Mouse (Mus musculus) forebrain, embryonic 14.5 days (tissue): ENCODE data around the gene Chsy1. TPM values are rescaled to one million over a fixed set of nuclear protein-coding genes. Genes with fewer than 3 reads are reported as not detected.

Source experiments
- ATAC-seq: fragments of 200-750 bp; cut with Nextera tagmentation; 2 replicates; pipeline ENCODE4 v1.8.0; 2017; ENCODE audit warnings: mild to moderate bottlenecking, moderate library complexity
- DNase-seq: peaks from one replicate; pipeline ENCODE4 v3.0.0-alpha.2; 2015; ENCODE audit warnings: low spot score
- H3K27ac ChIP-seq: fragments of 300-500 bp; sonication (generic); 2 replicates; pipeline ENCODE4 v1.5.1; 2014; ENCODE audit warnings: low read depth, mild to moderate bottlenecking, control low read depth, low read length, moderate library complexity
- H3K27me3 ChIP-seq: fragments of 300-500 bp; sonication (generic); replicated peaks from 2 replicates; pipeline ENCODE4 v1.6.1; 2014; ENCODE audit warnings: low read length, control low read depth, mixed read lengths; ENCODE audit not compliant: control insufficient read depth, insufficient read depth
- H3K36me3 ChIP-seq: fragments of 300-500 bp; sonication (generic); 2 replicates; pipeline ENCODE4 v1.6.1; 2014; ENCODE audit warnings: low read length, control low read depth; ENCODE audit not compliant: control insufficient read depth, insufficient read depth
- H3K4me1 ChIP-seq: fragments of 300-500 bp; sonication (generic); 2 replicates; pipeline ENCODE4 v1.6.1; 2014; ENCODE audit warnings: antibody characterized with exemption, low read length, control low read depth; ENCODE audit not compliant: control insufficient read depth, insufficient read depth
- H3K4me2 ChIP-seq: fragments of 300-500 bp; sonication (generic); 2 replicates; pipeline ENCODE4 v1.6.1; 2014; ENCODE audit warnings: mild to moderate bottlenecking, control low read depth, low read length
- H3K4me3 ChIP-seq: fragments of 300-500 bp; sonication (generic); 2 replicates; pipeline ENCODE4 v1.5.1; 2014; ENCODE audit warnings: low read depth, low read length, control low read depth
- H3K9ac ChIP-seq: fragments of 300-500 bp; sonication (generic); 2 replicates; pipeline ENCODE4 v1.6.1; 2014; ENCODE audit warnings: mild to moderate bottlenecking, low read length, control low read depth, moderate library complexity
- H3K9me3 ChIP-seq: fragments of 300-500 bp; sonication (generic); replicated peaks from 2 replicates; pipeline ENCODE4 v1.6.1; 2016; ENCODE audit warnings: low read length, control low read depth, mixed read lengths; ENCODE audit not compliant: control insufficient read depth
- WGBS: fragments of 180-500 bp; shearing (Covaris S2); extraction: QIAGEN DNeasy Blood & Tissue Kit; methylation state at CpG from one replicate; pipeline ENCODE4 v1.1.7; 2014; 5-methylcytosine and 5-hydroxymethylcytosine counted together
- polyA plus RNA-seq: library from polyadenylated mRNA; unstranded; fragments of >200 nt; fragmentation: Nextera tagmentation; extraction: Ambion mirVana; gene quantifications from 2 replicates; pipeline ENCODE4 v1.2.1, GENCODE M21; 2014

Gene Chsy1
- polyA plus RNA-seq, 1 experiment from 2014 or later, result 17.8 TPM

DNA sequence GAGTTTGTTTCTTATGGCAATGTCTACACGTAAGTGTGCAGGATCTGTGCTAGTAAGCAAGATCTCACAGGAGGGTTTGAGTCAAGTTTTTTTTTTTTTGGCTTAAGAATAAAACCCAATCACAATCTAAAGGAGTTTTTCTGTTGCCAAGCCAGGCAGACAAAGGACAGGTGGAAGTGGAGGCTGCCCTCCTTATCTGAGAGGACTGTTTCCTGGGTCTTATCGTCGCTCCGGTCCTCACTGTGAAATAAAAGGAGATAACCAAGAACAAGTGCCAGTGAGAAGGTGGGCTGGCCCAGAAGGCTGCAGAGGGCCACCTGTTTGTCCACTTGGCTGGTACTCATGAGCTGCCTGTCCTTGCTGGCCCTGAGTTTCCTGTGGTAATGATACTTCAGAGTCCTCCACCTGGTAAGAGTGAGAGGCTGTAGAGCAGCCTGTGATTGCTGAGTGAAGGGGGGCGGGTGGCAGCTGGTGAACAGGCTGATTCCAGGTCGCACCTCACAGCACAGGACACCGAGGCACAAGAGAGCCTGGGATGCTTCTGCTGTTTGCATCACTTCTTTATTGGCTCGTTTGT lies 7.7 kb downstream of the Chsy1 start:
- 79% methylated on average over 8 of the region's 8 CpGs for WGBS
- ATAC-seq (no peak), DNase-seq (no peak)
- H3K4me1 ChIP-seq, result peaks cover 24% of the 10 kb centered on the region
- no peaks in the 10 kb centered on the region for H3K9me3 ChIP-seq
- H3K27ac ChIP-seq, result no peak overlapping the region
- H3K9ac ChIP-seq, result no peak overlapping the region
- H3K36me3 ChIP-seq, result no peaks in the 10 kb centered on the region
- no peak overlapping the region for H3K4me3 ChIP-seq
- H3K4me2 ChIP-seq, result no peak overlapping the region
- no peaks in the 10 kb centered on the region for H3K27me3 ChIP-seq

DNA sequence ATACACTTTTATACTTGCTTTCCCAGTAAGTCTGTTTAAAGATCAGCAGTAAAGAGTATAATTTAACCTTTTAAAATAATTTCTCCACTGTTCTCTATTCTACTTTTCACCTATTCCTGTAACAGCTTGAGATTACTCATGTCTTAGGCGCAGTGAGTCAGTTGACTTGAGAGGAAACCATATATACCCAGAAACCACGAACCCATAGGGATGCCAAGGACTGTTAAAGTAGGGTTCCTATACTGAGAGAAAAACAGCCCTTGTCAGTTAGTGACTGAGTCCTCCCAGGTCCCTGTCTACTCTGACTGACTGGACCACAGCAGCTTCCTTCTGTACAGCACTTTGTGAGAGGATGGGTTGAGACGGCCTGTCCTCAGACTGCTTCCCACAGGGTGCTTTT lies 8.7 kb downstream of the Chsy1 start:
- ATAC-seq (no peak), DNase-seq (no peak)
- 87% methylated on average over 3 of the region's 3 CpGs for WGBS
- H3K4me2 ChIP-seq, result no peak overlapping the region
- H3K36me3 ChIP-seq, result no peaks in the 10 kb centered on the region
- no peak overlapping the region for H3K4me3 ChIP-seq
- H3K4me1 ChIP-seq, result peaks cover 24% of the 10 kb centered on the region
- no peaks in the 10 kb centered on the region for H3K27me3 ChIP-seq
- H3K9ac ChIP-seq, result no peak overlapping the region
- H3K27ac ChIP-seq, result no peak overlapping the region
- no peaks in the 10 kb centered on the region for H3K9me3 ChIP-seq

DNA sequence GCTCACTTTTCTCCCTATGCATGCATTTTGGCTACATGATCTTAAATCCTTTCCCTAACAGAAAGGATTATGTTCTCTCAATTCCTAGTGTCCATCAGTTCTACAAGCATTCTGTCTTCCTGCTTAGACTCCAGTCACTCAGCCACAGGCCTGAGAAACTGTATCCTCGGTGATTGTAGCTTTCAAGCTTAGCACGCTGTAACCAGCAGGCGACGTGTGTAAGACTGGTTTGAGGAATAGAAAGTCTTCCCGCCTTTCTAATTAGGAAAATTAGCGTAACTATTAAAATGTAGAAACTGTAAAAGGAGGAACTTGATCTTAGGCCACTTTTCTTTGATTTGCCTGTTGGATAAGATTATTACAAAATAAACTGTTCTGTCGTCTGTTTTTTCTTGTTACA lies 9.5 kb downstream of the Chsy1 start:
- Histone ChIP-seq H3K27me3 (no peaks in the 10 kb centered on the region), H3K9me3 (no peaks in the 10 kb centered on the region), H3K4me3 (no peak overlapping the region), H3K9ac (no peak overlapping the region), H3K4me1 (peaks cover 21% of the 10 kb centered on the region), H3K4me2 (no peak overlapping the region), H3K27ac (no peak overlapping the region), H3K36me3 (no peaks in the 10 kb centered on the region)
- DNase-seq, result no peak
- 61% methylated on average over 7 of the region's 7 CpGs for WGBS
- ATAC-seq, result no peak

DNA sequence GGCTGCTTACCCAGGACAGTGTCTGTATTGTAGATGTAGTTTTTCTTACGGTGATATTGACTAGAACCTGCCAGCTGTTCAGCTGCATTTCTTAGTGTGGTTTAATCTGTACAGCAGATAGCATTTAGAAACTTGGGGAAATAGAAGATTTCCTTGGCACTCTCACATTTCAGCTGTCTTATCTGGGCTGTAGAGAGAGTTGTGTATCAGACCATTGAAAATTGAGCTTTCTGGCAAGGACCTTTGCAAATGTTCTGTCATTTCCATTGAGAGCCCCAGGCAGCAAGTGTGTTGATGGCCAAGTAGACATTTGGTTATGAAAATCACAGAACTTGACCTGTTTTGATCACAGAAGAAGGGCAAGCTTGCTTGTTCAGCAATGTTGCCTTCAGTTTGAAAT lies 10.8 kb downstream of the Chsy1 start:
- no peak for ATAC-seq
- H3K4me1 ChIP-seq, result peaks cover 19% of the 10 kb centered on the region
- no peak overlapping the region for H3K27ac ChIP-seq
- no peak overlapping the region for H3K9ac ChIP-seq
- no peak for DNase-seq
- H3K4me3 ChIP-seq, result no peak overlapping the region
- H3K4me2 ChIP-seq, result no peak overlapping the region
- no peaks in the 10 kb centered on the region for H3K27me3 ChIP-seq
- H3K9me3 ChIP-seq, result no peaks in the 10 kb centered on the region
- WGBS, result 73% methylated on average over 1 of the region's 1 CpGs
- peaks cover under 1% of the 10 kb centered on the region; the same call in 1 of the 2 replicates for H3K36me3 ChIP-seq

DNA sequence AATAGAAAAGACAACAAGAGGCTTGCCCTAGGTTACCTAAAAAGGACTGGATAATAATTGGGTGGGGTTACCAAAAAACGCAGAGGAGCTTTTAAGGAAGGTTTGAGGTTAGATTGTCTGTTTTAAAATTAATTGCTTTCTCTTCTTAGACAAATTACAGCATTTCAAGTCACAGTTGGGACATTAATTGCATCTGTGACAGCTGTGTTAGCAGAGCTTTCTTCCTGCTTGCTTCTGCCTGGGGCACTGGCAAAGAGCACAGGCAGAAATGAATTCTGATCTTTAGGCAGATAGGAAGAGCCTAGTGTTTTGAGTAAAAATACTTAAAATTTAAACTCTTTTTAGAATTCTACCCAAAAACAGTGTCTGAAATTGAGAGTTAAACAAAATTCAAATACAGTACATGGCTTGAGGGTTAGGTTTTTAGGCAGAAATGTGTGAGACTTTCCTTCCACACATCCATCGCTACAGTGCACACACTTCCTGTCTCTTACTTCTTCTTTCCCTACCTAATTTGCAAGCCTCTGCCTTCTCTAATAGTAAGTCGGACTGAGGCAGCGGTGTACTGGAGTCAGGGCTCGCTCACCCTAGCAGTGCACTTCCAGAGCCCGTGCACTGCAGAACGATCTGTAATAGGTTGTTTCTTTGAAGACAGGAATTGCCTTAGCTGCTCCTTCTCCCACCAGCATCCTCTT lies 11.5 kb downstream of the Chsy1 start:
- DNase-seq, result peak; percentile 53
- Histone ChIP-seq H3K9me3 (no peaks in the 10 kb centered on the region), H3K27me3 (no peaks in the 10 kb centered on the region), H3K4me2 (no peak overlapping the region), H3K36me3 (peaks cover 8% of the 10 kb centered on the region), H3K9ac (no peak overlapping the region), H3K27ac (0 out of 2 replicates have a peak overlapping the region, but pooled peaks have one; percentile 41), H3K4me1 (peaks cover 16% of the 10 kb centered on the region), H3K4me3 (no peak overlapping the region)
- ATAC-seq, result peak; percentile 20; the same call in 1 of the 2 replicates
- WGBS, result 61% methylated on average over 7 of the region's 7 CpGs

DNA sequence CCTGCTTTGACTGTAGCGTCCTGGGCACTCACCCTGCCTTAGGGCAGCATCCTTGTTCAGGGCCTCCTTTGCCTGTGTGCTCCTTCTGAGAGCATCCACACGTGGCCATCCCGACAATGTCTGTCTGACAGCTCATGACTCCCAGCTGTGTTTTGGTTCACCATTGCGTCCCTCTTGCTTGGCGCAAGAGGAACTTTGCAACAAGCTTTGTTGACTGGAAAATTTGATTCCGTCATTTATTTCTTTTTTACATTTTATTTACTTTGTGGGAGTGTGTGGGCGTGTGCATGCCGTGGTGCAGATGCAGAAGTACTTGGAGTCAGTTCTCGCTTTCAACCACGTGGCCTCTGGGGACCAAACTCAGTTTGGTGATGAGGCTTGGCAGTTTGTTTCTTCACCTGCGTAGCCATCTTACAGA lies 15.2 kb downstream of the Chsy1 start:
- ATAC-seq, result no peak
- Histone ChIP-seq H3K27ac (no peak overlapping the region), H3K4me2 (no peak overlapping the region), H3K4me3 (no peak overlapping the region), H3K36me3 (peaks cover 19% of the 10 kb centered on the region), H3K27me3 (no peaks in the 10 kb centered on the region), H3K4me1 (peaks cover 24% of the 10 kb centered on the region), H3K9ac (no peak overlapping the region), H3K9me3 (no peaks in the 10 kb centered on the region)
- WGBS, result 87% methylated on average over 11 of the region's 11 CpGs
- DNase-seq, result no peak

DNA sequence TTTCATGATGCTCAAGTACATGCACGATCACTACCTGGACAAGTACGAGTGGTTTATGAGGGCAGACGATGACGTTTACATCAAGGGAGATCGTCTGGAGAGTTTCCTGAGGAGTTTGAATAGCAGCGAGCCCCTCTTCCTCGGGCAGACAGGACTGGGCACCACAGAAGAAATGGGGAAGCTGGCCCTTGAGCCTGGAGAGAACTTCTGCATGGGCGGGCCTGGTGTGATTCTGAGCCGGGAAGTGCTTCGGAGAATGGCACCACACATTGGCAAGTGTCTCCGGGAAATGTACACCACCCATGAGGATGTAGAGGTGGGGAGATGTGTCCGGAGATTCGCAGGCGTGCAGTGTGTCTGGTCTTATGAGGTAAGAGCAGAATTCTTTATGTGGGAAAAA lies 16.1 kb downstream of the Chsy1 start:
- no peak overlapping the region for H3K4me2 ChIP-seq
- 92% methylated on average over 14 of the region's 14 CpGs for WGBS

DNA sequence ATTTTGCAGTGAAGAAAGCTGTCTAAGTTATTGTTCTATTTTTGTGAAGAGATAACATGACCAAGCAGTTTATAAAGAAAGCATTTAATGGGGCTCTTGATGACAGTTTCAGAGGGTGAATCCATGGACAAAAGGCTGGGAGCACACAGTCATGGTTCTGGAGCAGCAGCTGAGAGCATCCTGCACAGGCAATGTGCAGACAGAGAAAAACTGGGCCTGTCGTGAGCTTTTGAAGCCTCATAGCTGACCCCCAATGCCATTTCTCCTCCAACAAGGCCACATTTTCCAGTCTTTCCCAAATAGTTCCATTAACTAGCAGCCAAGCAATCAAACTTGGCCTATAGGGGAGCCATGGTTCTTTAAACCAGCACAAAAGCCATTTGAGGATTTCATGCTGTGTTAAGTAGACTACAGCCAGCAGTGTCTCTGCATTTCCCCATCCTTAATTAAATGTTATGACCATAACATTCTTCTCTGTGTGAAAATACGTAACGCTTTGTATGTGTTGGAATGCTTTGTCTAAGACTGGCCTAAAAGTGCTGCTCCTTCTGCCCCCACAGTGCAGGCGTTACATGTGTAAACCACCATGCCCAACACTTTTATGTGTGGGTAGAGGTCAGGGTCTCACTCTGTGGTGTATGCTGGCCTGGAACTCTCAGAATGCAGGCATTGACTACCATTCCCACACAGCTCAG lies 18.8 kb downstream of the Chsy1 start:
- no peak overlapping the region for H3K9ac ChIP-seq
- peak overlapping the region; percentile 18; the same call in 1 of the 2 replicates for H3K27ac ChIP-seq
- H3K27me3 ChIP-seq, result no peaks in the 10 kb centered on the region
- H3K4me3 ChIP-seq, result no peak overlapping the region
- peak; percentile 34; the same call in 1 of the 2 replicates for ATAC-seq
- H3K36me3 ChIP-seq, result peaks cover 25% of the 10 kb centered on the region
- 20% methylated on average over 4 of the region's 4 CpGs for WGBS
- H3K9me3 ChIP-seq, result no peaks in the 10 kb centered on the region
- DNase-seq, result peak; percentile 45
- peaks cover 8% of the 10 kb centered on the region for H3K4me1 ChIP-seq
- no peak overlapping the region for H3K4me2 ChIP-seq

More for the DNA sequence above, 16.1 kb downstream of the Chsy1 start:
- DNase-seq (no peak), ATAC-seq (no peak)
- no peak overlapping the region for H3K9ac ChIP-seq
- peaks cover 21% of the 10 kb centered on the region for H3K36me3 ChIP-seq
- H3K27me3 ChIP-seq, result no peaks in the 10 kb centered on the region
- no peak overlapping the region for H3K27ac ChIP-seq
- peaks cover 16% of the 10 kb centered on the region for H3K4me1 ChIP-seq
- no peaks in the 10 kb centered on the region for H3K9me3 ChIP-seq
- no peak overlapping the region for H3K4me3 ChIP-seq

DNA sequence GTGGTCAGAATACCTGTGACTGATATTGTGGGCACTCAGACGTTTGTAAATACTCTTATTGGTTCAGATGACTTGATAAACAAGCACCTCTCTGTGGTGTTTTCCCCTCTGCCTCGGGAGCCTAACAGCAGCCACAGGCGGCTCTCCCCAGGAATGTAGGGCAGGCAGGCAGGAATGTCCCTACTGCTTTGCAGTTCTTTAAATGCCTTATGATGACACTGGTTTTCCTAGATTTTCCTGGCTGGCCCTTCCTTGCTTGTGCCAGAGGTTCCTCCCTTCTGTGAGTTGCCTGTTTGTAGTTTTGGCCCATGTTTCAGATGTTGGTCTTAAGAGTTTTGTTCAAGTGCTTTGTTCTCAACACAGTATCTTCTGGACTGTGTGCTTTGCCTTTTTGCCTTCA lies 19.5 kb downstream of the Chsy1 start:
- H3K4me2 ChIP-seq, result no peak overlapping the region
- no peak overlapping the region for H3K4me3 ChIP-seq
- no peak for ATAC-seq
- no peak overlapping the region for H3K9ac ChIP-seq
- no peaks in the 10 kb centered on the region for H3K27me3 ChIP-seq
- WGBS, result 57% methylated on average over 3 of the region's 3 CpGs
- peaks cover 25% of the 10 kb centered on the region for H3K36me3 ChIP-seq
- no peak for DNase-seq
- H3K4me1 ChIP-seq, result peaks cover 8% of the 10 kb centered on the region
- no peaks in the 10 kb centered on the region for H3K9me3 ChIP-seq
- 0 out of 2 replicates have a peak overlapping the region, but pooled peaks have one; percentile 18 for H3K27ac ChIP-seq
